Mouse (Mus musculus) retina, embryonic 14.5 days (tissue): ENCODE measurements around the gene Tmem108.
A peak's percentile ranks its signal among the peaks of the same experiment; 100 is the strongest.

Experiments used
- DNase-seq: peaks from one replicate; pipeline ENCODE4 v3.0.0-alpha.2; 2015; ENCODE audit warnings: low spot score

Gene Tmem108

GRCm38 (mm10) chr9:103443824-103444185 is 317.8 kb downstream of the Tmem108 start:
- DNase-seq, result peak; percentile 39

GRCm38 (mm10) chr9:103443121-103443823 is 318.4 kb downstream of the Tmem108 start:
- DNase-seq, result peak; percentile 56

GRCm38 (mm10) chr9:103440597-103440996 is 321.0 kb downstream of the Tmem108 start:
- DNase-seq, result no peak

- no peak for DNase-seq
Measured at GRCm38 (mm10) chr9:103437104-103437503, 324.5 kb downstream of the Tmem108 start.

- peak; percentile 49 for DNase-seq
Measured at GRCm38 (mm10) chr9:103434116-103434515, 327.5 kb downstream of the Tmem108 start.
